Mouse (Mus musculus) midbrain, embryonic 16.5 days (tissue): ENCODE measurements at regions not wholly inside any gene's neighbourhood (a gene's known extent, or its start where the extent isn't known, plus 50 kb on each side); places are given as distances from the start of the nearest gene placed in this dataset.

ENCODE experiments used
- ATAC-seq: fragments of 200-750 bp; cut with Nextera tagmentation; 2 replicates; pipeline ENCODE4 v1.8.0; 2017; ENCODE audit warnings: moderate TSS enrichment
- H3K27ac ChIP-seq: fragments of 300-500 bp; sonication (generic); 2 replicates; pipeline ENCODE4 v1.5.1; 2014; ENCODE audit warnings: mild to moderate bottlenecking, low read length, mixed read lengths
- H3K27me3 ChIP-seq: fragments of 300-500 bp; sonication (generic); 2 replicates; pipeline ENCODE4 v1.6.1; 2014; ENCODE audit warnings: low read depth, low read length, mixed read lengths; ENCODE audit not compliant: control insufficient read depth, insufficient read depth
- H3K36me3 ChIP-seq: fragments of 300-500 bp; sonication (generic); 2 replicates; pipeline ENCODE4 v1.6.1; 2014; ENCODE audit warnings: mild to moderate bottlenecking, low read length, moderate library complexity, mixed read lengths; ENCODE audit not compliant: control insufficient read depth, insufficient read depth
- H3K4me1 ChIP-seq: fragments of 300-500 bp; sonication (generic); 2 replicates; pipeline ENCODE4 v1.6.1; 2014; ENCODE audit warnings: mild to moderate bottlenecking, low read length, mixed read lengths; ENCODE audit not compliant: control insufficient read depth, insufficient read depth
- H3K4me2 ChIP-seq: fragments of 300-500 bp; sonication (generic); 2 replicates; pipeline ENCODE4 v1.6.1; 2014; ENCODE audit warnings: mild to moderate bottlenecking, low read length, mixed read lengths
- H3K4me3 ChIP-seq: fragments of 300-500 bp; sonication (generic); 2 replicates; pipeline ENCODE4 v1.5.1; 2014; ENCODE audit warnings: low read depth, mild to moderate bottlenecking, low read length, moderate library complexity, mixed read lengths
- H3K9ac ChIP-seq: fragments of 300-500 bp; sonication (generic); 2 replicates; pipeline ENCODE4 v1.6.1; 2014; ENCODE audit warnings: low read depth, low read length, mixed read lengths
- H3K9me3 ChIP-seq: fragments of 300-500 bp; sonication (generic); replicated peaks from 2 replicates; pipeline ENCODE4 v1.6.1; 2014; ENCODE audit warnings: mild to moderate bottlenecking, low read length, mixed read lengths; ENCODE audit not compliant: control insufficient read depth, poor library complexity, severe bottlenecking
- WGBS: fragments of 180-500 bp; shearing (Covaris S2); extraction: QIAGEN DNeasy Blood & Tissue Kit; methylation state at CpG from one replicate; pipeline ENCODE4 v1.1.7; 2014; 5-methylcytosine and 5-hydroxymethylcytosine counted together

DNA sequence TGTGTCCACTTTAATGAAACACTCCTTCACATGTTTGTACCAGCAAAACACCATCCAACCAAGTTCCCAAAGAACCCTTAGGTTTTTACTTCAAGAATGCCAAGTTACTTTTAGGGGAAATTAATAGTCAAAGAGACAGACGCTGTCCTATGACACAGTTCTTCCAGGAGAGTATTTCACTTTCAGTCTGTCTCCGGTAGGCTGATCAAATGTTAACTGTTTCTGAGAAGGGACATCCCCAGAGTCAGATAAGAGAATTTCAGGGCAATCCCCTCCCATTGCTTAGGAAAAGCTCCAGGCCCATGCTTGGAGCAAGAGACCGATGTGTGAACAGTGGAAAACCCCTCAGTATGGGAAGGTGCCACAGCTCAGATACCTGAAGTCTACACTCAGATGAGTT, 112.1 kb downstream of the Sp3 start:
- Histone ChIP-seq H3K4me1 (no peaks in the 10 kb centered on the region; the same call in 1 of the 2 replicates), H3K4me3 (no peak overlapping the region), H3K9me3 (no peaks in the 10 kb centered on the region), H3K27me3 (no peaks in the 10 kb centered on the region), H3K4me2 (no peak overlapping the region), H3K9ac (no peak overlapping the region), H3K36me3 (no peaks in the 10 kb centered on the region), H3K27ac (no peak overlapping the region)
- 97% methylated on average over 3 of the region's 3 CpGs for WGBS
- ATAC-seq: no peak

GRCm38 (mm10) chr2:72871836-72872235, 108.4 kb downstream of the Sp3 start:
- H3K27ac ChIP-seq: no peak overlapping the region
- no peak overlapping the region for H3K4me3 ChIP-seq
- H3K4me2 ChIP-seq: no peak overlapping the region
- no peak overlapping the region for H3K9ac ChIP-seq
- no peaks in the 10 kb centered on the region for H3K27me3 ChIP-seq
- no peaks in the 10 kb centered on the region for H3K9me3 ChIP-seq
- no peak for ATAC-seq
- no peaks in the 10 kb centered on the region for H3K36me3 ChIP-seq
- WGBS: 88% methylated on average over 5 of the region's 5 CpGs
- H3K4me1 ChIP-seq: no peaks in the 10 kb centered on the region

DNA sequence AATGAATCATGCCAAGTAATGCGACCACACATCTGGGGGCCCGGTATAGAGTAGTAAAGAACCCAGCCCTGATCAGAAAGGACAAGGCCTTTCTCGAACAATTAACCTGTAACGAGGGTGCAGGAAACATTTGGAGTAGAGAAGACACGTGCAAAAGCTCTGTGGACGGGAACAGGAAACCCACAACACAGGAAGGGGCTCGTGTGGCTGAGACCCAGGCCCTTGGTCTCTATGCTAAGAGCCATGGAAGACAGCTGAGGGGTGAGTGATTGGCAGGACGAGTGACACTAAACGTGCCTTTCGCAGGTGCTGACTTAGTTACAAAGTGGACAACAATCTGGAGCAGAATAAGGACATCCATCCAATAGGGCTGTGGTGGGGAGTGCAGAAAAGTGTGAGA, 106.3 kb downstream of the Sp3 start:
- no peaks in the 10 kb centered on the region for H3K36me3 ChIP-seq
- H3K27me3 ChIP-seq: no peaks in the 10 kb centered on the region
- H3K27ac ChIP-seq: no peak overlapping the region
- H3K9me3 ChIP-seq: no peaks in the 10 kb centered on the region
- no peak overlapping the region for H3K4me3 ChIP-seq
- no peak overlapping the region for H3K4me2 ChIP-seq
- no peak for ATAC-seq
- no peaks in the 10 kb centered on the region for H3K4me1 ChIP-seq
- H3K9ac ChIP-seq: no peak overlapping the region
- 85% methylated on average over 10 of the region's 10 CpGs for WGBS

GRCm38 (mm10) chr2:72874533-72874932, 105.7 kb downstream of the Sp3 start:
- WGBS: 89% methylated on average over 12 of the region's 12 CpGs
- H3K9ac ChIP-seq: no peak overlapping the region
- no peak overlapping the region for H3K27ac ChIP-seq
- no peak overlapping the region for H3K4me2 ChIP-seq
- H3K9me3 ChIP-seq: no peaks in the 10 kb centered on the region
- H3K27me3 ChIP-seq: no peaks in the 10 kb centered on the region
- no peak for ATAC-seq
- no peaks in the 10 kb centered on the region for H3K4me1 ChIP-seq
- H3K4me3 ChIP-seq: no peak overlapping the region
- H3K36me3 ChIP-seq: no peaks in the 10 kb centered on the region

GRCm38 (mm10) chr2:72875677-72876076, 104.6 kb downstream of the Sp3 start:
- H3K4me3 ChIP-seq: no peak overlapping the region
- no peak for ATAC-seq
- no peaks in the 10 kb centered on the region for H3K27me3 ChIP-seq
- H3K4me2 ChIP-seq: no peak overlapping the region
- no peak overlapping the region for H3K27ac ChIP-seq
- no peaks in the 10 kb centered on the region for H3K36me3 ChIP-seq
- H3K9me3 ChIP-seq: no peaks in the 10 kb centered on the region
- no peaks in the 10 kb centered on the region for H3K4me1 ChIP-seq
- WGBS: 87% methylated on average over 2 of the region's 2 CpGs
- H3K9ac ChIP-seq: no peak overlapping the region

- Histone ChIP-seq H3K4me2 (no peak overlapping the region), H3K27ac (no peak overlapping the region), H3K36me3 (no peaks in the 10 kb centered on the region), H3K9ac (no peak overlapping the region), H3K27me3 (no peaks in the 10 kb centered on the region), H3K4me1 (no peaks in the 10 kb centered on the region), H3K9me3 (no peaks in the 10 kb centered on the region), H3K4me3 (no peak overlapping the region)
- WGBS: 97% methylated on average over 2 of the region's 2 CpGs
- ATAC-seq: no peak
Measured at GRCm38 (mm10) chr2:72880016-72880415, 100.2 kb downstream of the Sp3 start.

DNA sequence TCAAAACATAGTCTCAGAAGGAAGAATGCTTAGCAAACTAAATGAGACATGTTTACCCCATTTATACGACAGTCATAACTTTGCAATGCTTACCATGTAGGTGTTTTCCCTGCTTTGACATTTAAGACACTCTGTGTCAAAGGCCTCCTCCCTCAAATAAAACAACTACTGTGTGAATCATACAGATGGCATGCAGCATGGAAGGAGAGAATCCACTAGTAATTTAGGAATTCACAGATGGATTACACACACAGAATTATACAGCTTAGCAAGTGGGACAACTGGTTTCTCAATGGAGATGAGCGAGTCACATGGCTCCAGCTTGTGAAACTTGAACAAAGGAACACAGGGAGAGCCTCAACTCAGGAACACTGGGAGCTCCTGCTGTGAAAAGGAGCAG, 98.7 kb downstream of the Sp3 start:
- H3K9ac ChIP-seq: no peak overlapping the region
- H3K4me3 ChIP-seq: no peak overlapping the region
- no peak for ATAC-seq
- no peaks in the 10 kb centered on the region for H3K27me3 ChIP-seq
- no peak overlapping the region for H3K27ac ChIP-seq
- WGBS: 68% methylated on average over 2 of the region's 2 CpGs
- H3K36me3 ChIP-seq: no peaks in the 10 kb centered on the region
- H3K4me1 ChIP-seq: no peaks in the 10 kb centered on the region
- H3K4me2 ChIP-seq: no peak overlapping the region
- no peaks in the 10 kb centered on the region for H3K9me3 ChIP-seq

DNA sequence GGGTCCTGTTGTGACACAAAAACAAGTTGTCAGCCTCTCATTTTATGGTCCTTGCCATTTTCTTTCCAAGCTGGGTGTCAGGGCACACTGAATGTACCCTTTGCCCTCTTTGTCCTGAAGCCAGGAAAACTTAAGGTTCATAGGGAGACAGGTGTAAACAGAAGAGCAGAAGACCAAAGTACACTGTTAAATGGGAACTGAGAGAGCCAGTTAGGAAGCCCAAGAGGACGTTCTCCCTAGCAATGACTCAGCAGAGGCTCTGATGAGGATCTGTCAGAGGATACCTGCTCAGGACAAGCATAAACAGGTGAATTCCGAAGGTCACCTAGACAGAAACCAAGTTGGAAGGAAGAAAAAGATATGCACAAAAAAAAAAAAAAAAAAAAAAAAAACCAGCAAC, 94.0 kb downstream of the Sp3 start:
- Histone ChIP-seq H3K9ac (no peak overlapping the region), H3K9me3 (no peaks in the 10 kb centered on the region), H3K27ac (no peak overlapping the region), H3K36me3 (no peaks in the 10 kb centered on the region), H3K27me3 (no peaks in the 10 kb centered on the region), H3K4me2 (no peak overlapping the region), H3K4me1 (no peaks in the 10 kb centered on the region), H3K4me3 (no peak overlapping the region)
- ATAC-seq: no peak
- WGBS: 86% methylated on average over 2 of the region's 2 CpGs
